Mouse (Mus musculus) spleen, adult 2 months (tissue): Measurements from ENCODE around the gene Atg7.

ENCODE experiments used
- CTCF ChIP-seq: fragments of 200-500 bp; IDR thresholded peaks from 2 replicates; pipeline ENCODE4 v1.5.1; 2011; ENCODE audit warnings: mild to moderate bottlenecking, inconsistent platforms; ENCODE audit not compliant: insufficient read depth, insufficient read length, insufficient replicate concordance; ENCODE audit errors: extremely low read depth
- POLR2A ChIP-seq: fragments of 200-500 bp; IDR thresholded peaks from 2 replicates; pipeline ENCODE4 v1.6.1; 2011; ENCODE audit warnings: low read depth, low read length, inconsistent platforms

DNA sequence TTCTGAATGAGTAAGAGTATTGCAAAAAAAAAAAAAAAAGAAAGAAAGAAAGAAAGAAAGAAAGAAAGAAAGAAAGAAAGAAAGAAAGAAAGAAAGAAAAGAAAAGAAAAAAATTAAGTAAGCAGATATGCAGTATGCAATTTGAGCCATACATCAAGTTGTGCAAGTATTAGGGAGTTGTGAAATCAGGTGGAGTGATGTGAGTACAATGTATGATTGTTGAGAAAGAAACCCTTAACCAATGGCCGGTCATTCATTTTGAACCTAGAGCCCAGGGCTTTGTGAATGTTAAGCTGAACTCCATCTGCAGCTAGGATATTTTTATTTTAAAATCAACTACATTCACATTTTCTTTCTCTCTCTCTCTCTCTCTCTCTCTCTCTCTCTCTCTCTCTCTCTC lies 44.1 kb downstream of the Atg7 start:
- no peak for TF ChIP-seq CTCF
- TF ChIP-seq POLR2A = no peak
